Mouse (Mus musculus): ENCODE measurements around the gene Gemin7. TPM values are rescaled to one million over a fixed set of nuclear protein-coding genes. Genes with fewer than 3 reads are reported as not detected.
A peak's percentile ranks its signal among the peaks of the same experiment; 100 is the strongest.

Gemin7 gene
- total RNA-seq, 4 experiments from 2014 or later = 44.2 to 59.5 (median 51.3) TPM

DNA sequence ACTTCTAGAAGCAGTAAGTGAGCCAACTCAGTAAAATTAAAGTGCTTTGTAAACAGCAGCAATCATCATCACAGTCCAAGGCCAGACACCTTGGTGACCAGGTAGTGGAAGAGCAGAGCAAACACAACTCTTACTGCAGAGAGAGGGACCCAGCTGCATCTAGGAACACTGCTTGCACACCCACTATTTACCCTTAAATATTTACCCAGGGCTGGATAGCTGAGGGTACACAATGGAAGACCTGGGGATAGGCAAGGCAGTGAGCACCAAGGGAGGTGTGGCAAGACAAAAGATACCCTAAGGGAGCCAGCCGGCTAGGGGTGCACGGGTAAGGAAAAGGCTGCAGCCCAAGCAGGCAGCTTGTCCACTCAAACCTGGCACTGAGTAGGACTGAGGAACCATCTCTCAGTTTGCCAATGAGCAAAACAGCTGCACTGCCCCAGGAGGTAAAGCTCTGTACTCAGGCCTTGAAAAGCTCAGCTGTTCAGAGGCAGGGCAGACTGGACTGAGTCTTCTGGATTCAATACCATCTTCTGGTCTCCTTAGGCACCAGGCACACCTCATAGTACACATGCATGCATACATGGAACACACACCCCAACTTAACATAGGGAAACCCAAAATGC is 29.9 kb downstream of the Gemin7 start:
- no peak for DNase-seq (ENCODE audit: low spot score in 2 of 2)

GRCm38 (mm10) chr7:19546007-19546406 is 31.4 kb downstream of the Gemin7 start:
- no peak for DNase-seq (ENCODE audit: low spot score in 2 of 2)

DNA sequence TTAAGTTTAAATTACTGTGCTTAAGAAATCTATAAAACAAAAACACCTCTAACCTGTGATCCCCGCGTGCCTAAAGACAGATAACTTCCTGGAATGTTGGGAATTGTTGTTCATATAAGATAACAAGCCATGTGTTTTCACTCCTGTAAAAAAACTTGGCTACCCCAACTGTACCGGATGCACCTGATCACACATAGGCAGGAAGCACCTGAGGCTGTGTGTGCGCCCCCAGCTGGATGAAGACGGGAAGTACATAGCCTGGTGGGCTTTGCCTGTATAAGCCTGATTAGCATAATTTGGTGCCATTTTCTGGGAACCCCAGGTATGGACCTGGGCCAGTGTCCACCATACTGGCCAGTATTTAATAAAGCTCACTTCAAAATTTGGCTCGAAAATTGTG is 33.8 kb downstream of the Gemin7 start:
- DNase-seq (ENCODE audit: low spot score in 2 of 2) = no peak

- DNase-seq (ENCODE audit: low spot score in 2 of 2) = no peak
Measured at GRCm38 (mm10) chr7:19542155-19542691, 35.2 kb downstream of the Gemin7 start.

DNA sequence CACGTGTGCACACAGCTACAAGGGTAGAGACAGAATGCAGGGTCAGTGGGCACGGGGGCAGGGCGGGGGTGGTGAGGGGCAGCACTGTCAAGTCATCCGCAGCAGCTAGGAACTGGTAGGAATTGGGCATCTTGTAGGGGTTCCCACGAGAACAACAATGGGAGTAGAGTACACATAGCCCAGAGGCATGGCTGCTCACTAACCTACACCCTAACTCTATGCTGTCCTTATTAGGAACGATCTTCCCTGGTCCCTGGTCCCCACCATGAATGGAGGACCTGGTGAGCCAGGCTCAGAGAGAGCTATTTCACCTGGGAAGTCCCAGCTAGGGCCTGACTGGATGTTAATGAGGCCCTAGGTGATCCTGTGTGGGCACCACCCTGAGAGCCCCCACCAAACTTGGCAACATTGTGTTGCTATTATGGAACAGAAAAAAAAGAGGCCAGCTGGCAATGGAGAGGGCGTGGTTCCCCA is 35.7 kb downstream of the Gemin7 start:
- no peak for DNase-seq (ENCODE audit: low spot score in 2 of 2)

- no peak for DNase-seq (ENCODE audit: low spot score in 2 of 2)
Measured at GRCm38 (mm10) chr7:19540771-19541566, 36.4 kb downstream of the Gemin7 start.

GRCm38 (mm10) chr7:19534676-19535075 is 42.7 kb downstream of the Gemin7 start:
- no peak for DNase-seq (ENCODE audit: low spot score in 2 of 2)

DNA sequence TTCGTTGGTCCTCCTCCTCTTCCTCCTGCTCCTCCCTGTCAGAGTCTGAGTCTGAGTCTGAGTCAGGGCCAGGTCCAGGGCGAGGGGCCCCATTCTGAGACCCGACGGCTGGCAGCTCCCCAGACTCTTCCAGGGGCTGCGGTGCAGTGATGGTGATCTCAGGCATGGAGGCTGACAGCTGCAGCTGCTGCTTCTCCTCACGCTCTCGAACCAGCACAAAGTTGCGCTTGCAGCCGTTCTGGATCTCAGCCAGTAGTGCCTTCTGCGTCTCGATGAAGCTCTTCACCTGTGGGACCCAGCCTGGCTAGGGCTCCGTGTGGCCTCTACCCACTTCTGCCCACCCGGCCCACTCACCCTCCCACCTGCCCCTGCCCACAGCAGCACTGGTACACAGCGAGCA is 45.2 kb downstream of the Gemin7 start:
- no peak for DNase-seq (ENCODE audit: low spot score in 2 of 2)

- no peak for DNase-seq (ENCODE audit: low spot score in 2 of 2)
Measured at GRCm38 (mm10) chr7:19531077-19531476, 46.3 kb downstream of the Gemin7 start.

DNA sequence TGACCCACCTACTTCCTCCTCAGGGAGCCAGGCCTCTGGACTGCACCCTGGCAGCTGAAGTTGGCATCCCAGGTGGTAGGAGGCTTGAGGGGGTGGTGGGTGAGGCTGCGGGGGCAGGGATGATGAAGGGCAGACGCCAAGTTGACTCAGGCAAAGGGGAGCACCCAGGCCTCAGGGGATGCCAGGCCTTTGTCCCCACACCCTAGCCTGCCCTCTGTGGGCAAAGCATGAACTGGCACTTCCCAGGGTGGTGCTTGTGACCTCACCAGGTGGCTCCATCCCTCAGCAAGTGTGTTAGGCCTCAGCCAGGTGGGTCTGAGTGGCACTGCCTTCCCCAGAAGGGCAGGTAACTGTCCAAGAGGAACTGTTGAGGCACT is 52.3 kb downstream of the Gemin7 start:
- DNase-seq (ENCODE audit: low spot score in 2 of 2) = no peak

GRCm38 (mm10) chr7:19524420-19525104 is 52.8 kb downstream of the Gemin7 start:
- DNase-seq (ENCODE audit: low spot score in 2 of 2) = no peak

- DNase-seq (ENCODE audit: low spot score in 2 of 2) = peak in 1 of 2 experiments; percentile 46
Measured at GRCm38 (mm10) chr7:19523757-19524419, 53.5 kb downstream of the Gemin7 start.

- peak in 1 of 2 experiments; percentile 16 for DNase-seq (ENCODE audit: low spot score in 2 of 2)
Measured at GRCm38 (mm10) chr7:19523017-19523756, 54.2 kb downstream of the Gemin7 start.

DNA sequence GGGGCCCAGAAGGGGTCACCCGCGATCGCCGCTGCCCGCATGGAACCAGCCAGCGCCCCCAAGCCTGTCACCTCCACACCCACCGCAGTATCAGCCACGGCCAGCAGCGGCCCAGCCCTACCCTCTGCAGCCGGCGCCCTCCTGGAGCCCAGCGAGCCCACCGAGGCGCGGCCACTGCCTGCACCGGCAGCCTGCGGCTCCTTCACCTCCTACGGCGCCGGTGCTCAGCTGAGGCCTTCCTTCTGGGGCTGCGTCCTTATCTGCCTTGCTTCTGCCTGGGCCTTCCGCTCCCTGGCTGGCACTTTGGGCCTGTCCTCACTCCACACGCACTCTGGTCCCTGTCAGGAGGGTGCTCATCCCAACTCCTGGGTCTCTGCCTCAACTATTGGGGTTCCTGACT is 57.4 kb downstream of the Gemin7 start:
- no peak for DNase-seq (ENCODE audit: low spot score in 2 of 2)

GRCm38 (mm10) chr7:19517652-19518365 is 59.6 kb downstream of the Gemin7 start, which contains the start of gene Nkpd1:
Nkpd1 (plus strand) TSS chr7:19517838.
- no peak for DNase-seq (ENCODE audit: low spot score in 2 of 2)

Other genes starting within 250 kb of the Gemin7 start
- gene Ercc1, start 232.8 kb downstream of the Gemin7 start, total RNA-seq (2022) = 10 to 100 TPM; 34.9 to 42.8 (median 38.6) TPM
- 10 to 100 TPM; 16.3 to 20.4 (median 17.4) TPM for gene Cd3eap, start 218.1 kb downstream of the Gemin7 start, total RNA-seq (2022)
- gene Ppp1r13l, start 217.8 kb downstream of the Gemin7 start, total RNA-seq (2022) = 1 to 10 TPM; 3.9 to 7.7 (median 5.9) TPM
- gene Ercc2, start 195.6 kb downstream of the Gemin7 start, total RNA-seq (2022) = 10 to 100 TPM; 25.7 to 36.8 (median 31.0) TPM
- 1 to 10 TPM; 4.5 to 5.9 (median 5.1) TPM for gene Klc3, start 173.5 kb downstream of the Gemin7 start, total RNA-seq (2022)
- 10 to 100 TPM in 1 of 4 experiments, 1 to 10 TPM in 2, not detected in 1; 3.1 to 12.8 (median 9.4) TPM for gene Ckm, start 172.8 kb downstream of the Gemin7 start, total RNA-seq (2022)
- 10 to 100 TPM; 70.4 to 80.3 (median 76.2) TPM for gene Mark4, start 118.8 kb downstream of the Gemin7 start, total RNA-seq (2022)
- gene Exoc3l2, start 114.3 kb downstream of the Gemin7 start, total RNA-seq (2022) = 1 to 10 TPM in 1 of 4 experiments, under 1 TPM in 3; 0.59 to 1.1 (median 0.79) TPM
- gene Bloc1s3, start 69.2 kb downstream of the Gemin7 start, total RNA-seq (2022) = 1 to 10 TPM; 6.5 to 7.7 (median 7.1) TPM
- gene Trappc6a, start 69.2 kb downstream of the Gemin7 start, total RNA-seq (2022) = 10 to 100 TPM; 19.0 to 25.5 (median 23.5) TPM
- gene Nkpd1, start 59.8 kb downstream of the Gemin7 start, total RNA-seq (2022) = 1 to 10 TPM in 2 of 4 experiments, under 1 TPM in 2; 0.83 to 1.7 (median 1.1) TPM
- 100 to 1,000 TPM; 118 to 134 (median 124) TPM for gene Ppp1r37, start 14.5 kb downstream of the Gemin7 start, total RNA-seq (2022)
- gene Zfp296, start 308 bp downstream of the Gemin7 start, total RNA-seq (2022) = 1 to 10 TPM; 1.6 to 1.9 (median 1.8) TPM
- 10 to 100 TPM; 74.8 to 89.4 (median 84.1) TPM for gene Clasrp, start 26.9 kb upstream of the Gemin7 start, total RNA-seq (2022)
- gene Relb, start 51.8 kb upstream of the Gemin7 start, total RNA-seq (2022) = 1 to 10 TPM; 5.6 to 7.2 (median 6.4) TPM
- gene Clptm1, start 87.4 kb upstream of the Gemin7 start, total RNA-seq (2022) = 100 to 1,000 TPM; 145 to 171 (median 154) TPM
- not detected for gene Apoc2, start 100.3 kb upstream of the Gemin7 start, total RNA-seq (2022)
- not detected for gene Gm44805, start 103.8 kb upstream of the Gemin7 start, total RNA-seq (2022)
- gene Apoc4, start 103.9 kb upstream of the Gemin7 start, total RNA-seq (2022) = under 1 TPM in 1 of 4 experiments, not detected in 3; 0.81 TPM
- 1 to 10 TPM; 3.4 to 6.2 (median 4.7) TPM for gene Apoc1, start 115.1 kb upstream of the Gemin7 start, total RNA-seq (2022)
- gene Apoe, start 121.6 kb upstream of the Gemin7 start, total RNA-seq (2022) = 1,000 to 10,000 TPM; 1,704 to 2,821 (median 2,131) TPM
- gene Tomm40, start 137.8 kb upstream of the Gemin7 start, total RNA-seq (2022) = 100 to 1,000 TPM; 109 to 112 (median 111) TPM
- gene Nectin2, start 172.9 kb upstream of the Gemin7 start, total RNA-seq (2022) = 1 to 10 TPM; 6.5 to 8.0 (median 7.4) TPM
- gene Bcam, start 193.4 kb upstream of the Gemin7 start, total RNA-seq (2022) = 10 to 100 TPM; 15.8 to 18.7 (median 17.1) TPM
- gene Cblc, start 219.2 kb upstream of the Gemin7 start, total RNA-seq (2022) = not detected
- 1 to 10 TPM in 2 of 4 experiments, under 1 TPM in 1, not detected in 1; 0.57 to 6.4 (median 2.9) TPM for gene Bcl3, start 245.2 kb upstream of the Gemin7 start, total RNA-seq (2022)